Mouse (Mus musculus) limb, embryonic 12.5 days (tissue): ENCODE measurements around the gene Ctla2a. TPM values are rescaled to one million over a fixed set of nuclear protein-coding genes. Genes with fewer than 3 reads are reported as not detected.
"Not testable (repeated sequence)": the region's sequence is repeated elsewhere in the genome, so short reads cannot be mapped to it uniquely, and the experiment has no call there.

Experiments used
- ATAC-seq: fragments of 200-750 bp; cut with Nextera tagmentation; 2 replicates; pipeline ENCODE4 v1.8.0; 2017; ENCODE audit warnings: low read depth, moderate TSS enrichment; ENCODE audit not compliant: insufficient number of reproducible peaks, insufficient read depth, low FRiP score, low TSS enrichment
- H3K27ac ChIP-seq: fragments of 300-500 bp; sonication (generic); 2 replicates; pipeline ENCODE4 v1.5.1; 2016; ENCODE audit warnings: mild to moderate bottlenecking, moderate library complexity
- H3K27me3 ChIP-seq: fragments of 300-500 bp; sonication (generic); 2 replicates; pipeline ENCODE4 v1.6.1; 2016; ENCODE audit warnings: mild to moderate bottlenecking, moderate library complexity
- H3K36me3 ChIP-seq: fragments of 300-500 bp; sonication (generic); 2 replicates; pipeline ENCODE4 v1.6.1; 2016; ENCODE audit warnings: mild to moderate bottlenecking, moderate library complexity
- H3K4me1 ChIP-seq: fragments of 300-500 bp; sonication (generic); replicated peaks from 2 replicates; pipeline ENCODE4 v1.6.1; 2016
- H3K4me2 ChIP-seq: fragments of 300-500 bp; sonication (generic); 2 replicates; pipeline ENCODE4 v1.6.1; 2016; ENCODE audit warnings: mild to moderate bottlenecking, moderate library complexity
- H3K4me3 ChIP-seq: fragments of 300-500 bp; sonication (generic); replicated peaks from 2 replicates; pipeline ENCODE4 v1.5.1; 2016; ENCODE audit warnings: mild to moderate bottlenecking
- H3K9ac ChIP-seq: fragments of 300-500 bp; sonication (generic); replicated peaks from 2 replicates; pipeline ENCODE4 v1.6.1; 2016; ENCODE audit warnings: mild to moderate bottlenecking, moderate library complexity
- H3K9me3 ChIP-seq: fragments of 300-500 bp; sonication (generic); 2 replicates; pipeline ENCODE4 v1.6.1; 2016; ENCODE audit warnings: mild to moderate bottlenecking, moderate library complexity
- WGBS: fragments of 180-500 bp; shearing (Covaris S2); methylation state at CpG from one replicate; pipeline ENCODE4 v1.1.7; 2016; 5-methylcytosine and 5-hydroxymethylcytosine counted together
- polyA plus RNA-seq: library from polyadenylated mRNA; unstranded; fragments of >200 nt; fragmentation: Nextera tagmentation; extraction: Ambion mirVana; gene quantifications from 2 replicates; pipeline ENCODE4 v1.2.1, GENCODE M21; 2016

The Ctla2a gene
- polyA plus RNA-seq, result 15.8 and 19.0 TPM in 2 replicates

- H3K4me1 ChIP-seq, result no peaks in the 10 kb centered on the region
- WGBS, result 70% methylated on average over 5 of the region's 5 CpGs
- no peak for ATAC-seq
- no peaks in the 10 kb centered on the region for H3K36me3 ChIP-seq
- no peak within 1 kb of the TSS for H3K27ac ChIP-seq
- H3K27me3 ChIP-seq, result no peaks in the 10 kb centered on the region
- H3K9me3 ChIP-seq, result 0 out of 2 replicates have a peak, but pooled peaks cover 4% of the 10 kb centered on the region
- H3K4me3 ChIP-seq, result no peak within 1 kb of the TSS
- H3K9ac ChIP-seq, result no peak within 1 kb of the TSS
- no peak within 1 kb of the TSS for H3K4me2 ChIP-seq
These were observed at the start of gene Ctla2a, which contains the start of gene Gm49391 for GRCm38 (mm10) chr13:60936500-60936901. Gene Ctla2a (minus strand): TSS chr13:60936625. Gene Gm49391 (minus strand): TSS chr13:60936571.

DNA sequence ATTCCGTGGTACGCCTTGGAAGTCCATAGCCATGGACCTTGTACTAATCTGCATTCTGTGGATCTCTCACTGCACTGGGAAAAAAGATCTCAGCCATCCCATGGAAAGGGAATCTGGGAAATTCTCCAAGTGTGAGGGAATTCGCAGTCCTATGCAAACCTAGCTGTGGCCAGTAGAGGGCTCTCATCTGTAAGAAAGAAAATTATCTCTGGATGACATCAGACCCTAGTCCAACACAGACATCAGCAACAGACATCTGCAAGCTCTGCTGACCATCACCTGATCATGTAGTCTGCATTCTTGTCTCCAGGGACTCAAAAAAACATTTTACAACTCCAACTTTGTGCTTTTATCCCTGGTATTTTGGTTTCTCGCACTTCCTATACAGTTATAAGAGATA lies 35.9 kb upstream of the Ctla2a start:
- not testable (repeated sequence) for H3K27me3 ChIP-seq, H3K4me3 ChIP-seq, H3K9me3 ChIP-seq, H3K27ac ChIP-seq, H3K36me3 ChIP-seq, H3K4me2 ChIP-seq, H3K9ac ChIP-seq, ATAC-seq, H3K4me1 ChIP-seq
- WGBS, result 73% methylated on average over 4 of the region's 4 CpGs

DNA sequence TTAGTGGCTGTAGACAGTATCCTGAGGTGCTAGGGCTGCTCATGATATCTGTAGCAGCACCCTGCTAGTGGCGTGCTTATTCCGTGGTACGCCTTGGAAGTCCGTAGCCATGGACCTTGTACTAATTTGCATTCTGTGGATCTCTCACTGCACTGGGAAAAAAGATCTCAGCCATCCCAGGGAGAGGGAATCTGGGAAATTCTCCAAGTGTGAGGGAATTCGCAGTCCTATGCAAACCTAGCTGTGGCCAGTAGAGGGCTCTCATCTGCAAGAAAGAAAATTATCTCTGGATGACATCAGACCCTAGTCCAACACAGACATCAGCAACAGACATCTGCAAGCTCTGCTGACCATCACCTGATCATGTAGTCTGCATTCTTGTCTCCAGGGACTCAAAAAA lies 27.6 kb upstream of the Ctla2a start:
- peaks cover 24% of the 10 kb centered on the region; the same call in 1 of the 2 replicates for H3K9me3 ChIP-seq
- H3K27ac ChIP-seq, H3K4me2 ChIP-seq, H3K36me3 ChIP-seq, H3K4me3 ChIP-seq, H3K27me3 ChIP-seq, ATAC-seq, H3K9ac ChIP-seq, H3K4me1 ChIP-seq: not testable (repeated sequence)
- WGBS, result 39% methylated on average over 4 of the region's 5 CpGs

DNA sequence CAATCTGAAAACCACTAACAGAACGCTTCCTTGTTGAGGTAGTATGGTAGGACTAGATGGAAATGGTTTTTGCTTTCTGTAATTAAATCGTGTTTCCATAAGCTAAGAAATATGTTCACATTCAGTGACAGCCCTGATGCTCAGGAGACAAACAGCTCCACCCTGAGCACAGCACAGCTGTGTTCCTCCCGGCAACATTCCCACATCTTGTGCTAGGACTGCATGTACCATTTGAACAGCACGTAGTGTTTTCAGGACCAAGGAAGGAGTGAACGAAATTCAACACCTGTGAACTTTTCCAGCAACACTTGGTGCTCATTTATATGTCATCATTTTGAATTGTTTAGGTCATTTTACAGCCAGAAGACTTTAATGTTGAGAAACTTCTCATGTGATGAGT lies 25.3 kb upstream of the Ctla2a start:
- no peak overlapping the region for H3K4me2 ChIP-seq
- peaks cover 27% of the 10 kb centered on the region for H3K9me3 ChIP-seq
- no peak overlapping the region for H3K27ac ChIP-seq
- no peak for ATAC-seq
- no peak overlapping the region for H3K9ac ChIP-seq
- H3K4me1 ChIP-seq, result no peaks in the 10 kb centered on the region
- no peak overlapping the region for H3K4me3 ChIP-seq
- no peaks in the 10 kb centered on the region for H3K36me3 ChIP-seq
- no peaks in the 10 kb centered on the region for H3K27me3 ChIP-seq
- 67% methylated on average over 5 of the region's 5 CpGs for WGBS

DNA sequence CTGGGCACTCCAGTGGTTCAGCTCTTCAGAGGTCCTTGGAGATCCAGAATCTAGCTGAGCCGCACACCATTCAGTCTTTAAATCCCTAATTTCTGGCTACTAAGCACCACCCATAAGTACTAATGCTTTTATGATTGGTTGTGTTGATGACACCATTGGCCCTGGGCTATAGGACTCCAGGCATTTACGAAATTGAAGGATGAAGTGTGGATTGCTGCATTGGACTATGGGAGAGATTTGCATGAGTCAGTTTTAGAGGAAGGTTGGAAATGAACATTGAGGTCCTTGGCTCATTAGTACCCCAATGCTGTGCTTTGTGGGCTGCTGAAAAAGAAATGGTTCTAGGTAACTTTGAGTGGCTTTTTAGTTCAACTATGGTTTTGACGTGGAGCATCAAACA lies 5.5 kb upstream of the Ctla2a start, which contains the start of gene Tpbpa:
Gene Tpbpa (minus strand): TSS at position 101 of the 400 bp plus-strand sequence.
- not testable (repeated sequence) for H3K9ac ChIP-seq, ATAC-seq, H3K4me1 ChIP-seq, H3K27ac ChIP-seq, H3K4me3 ChIP-seq, H3K4me2 ChIP-seq, H3K36me3 ChIP-seq, H3K9me3 ChIP-seq, H3K27me3 ChIP-seq
- 79% methylated on average over 3 of the region's 3 CpGs for WGBS

GRCm38 (mm10) chr13:60935490-60935889 lies 935 bp downstream of the Ctla2a start, which contains the start of gene Gm49393:
Gene Gm49393 (minus strand): TSS chr13:60935590.
- not testable (repeated sequence) for H3K27me3 ChIP-seq, H3K36me3 ChIP-seq, H3K4me1 ChIP-seq, H3K4me2 ChIP-seq, H3K4me3 ChIP-seq, H3K9ac ChIP-seq, H3K9me3 ChIP-seq, ATAC-seq, H3K27ac ChIP-seq
- WGBS, result 71% methylated on average over 2 of the region's 2 CpGs

DNA sequence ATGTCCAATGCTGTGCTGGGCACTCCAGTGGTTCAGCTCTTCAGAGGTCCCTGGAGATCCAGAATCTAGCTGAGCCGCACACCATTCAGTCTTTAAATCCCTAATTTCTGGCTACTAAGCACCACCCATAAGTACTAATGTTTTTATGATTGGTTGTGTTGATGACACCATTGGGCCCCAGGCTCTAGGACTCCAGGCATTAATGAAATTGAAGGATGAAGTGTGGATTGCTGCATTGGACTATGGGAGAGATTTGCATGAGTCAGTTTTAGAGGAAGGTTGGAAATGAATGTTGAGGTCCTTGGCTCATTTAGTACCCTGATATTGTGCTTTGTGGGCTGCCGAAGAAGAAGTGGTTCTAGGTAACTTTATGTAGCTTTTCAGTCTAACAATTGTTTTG lies 31.6 kb downstream of the Ctla2a start, which contains the start of gene Tpbpb:
Gene Tpbpb (minus strand): TSS at position 101 of the 400 bp plus-strand sequence.
- not testable (repeated sequence) for H3K4me2 ChIP-seq, H3K4me3 ChIP-seq, H3K27ac ChIP-seq, H3K27me3 ChIP-seq, H3K9me3 ChIP-seq, H3K9ac ChIP-seq, ATAC-seq, H3K36me3 ChIP-seq, H3K4me1 ChIP-seq
- 87% methylated on average over 2 of the region's 2 CpGs for WGBS

- no peak within 1 kb of the TSS for H3K27ac ChIP-seq
- H3K9ac ChIP-seq, result no peak within 1 kb of the TSS
- H3K4me3 ChIP-seq, result no peak within 1 kb of the TSS
- no peaks in the 10 kb centered on the region for H3K27me3 ChIP-seq
- H3K9me3 ChIP-seq, result 0 out of 2 replicates have a peak, but pooled peaks cover 3% of the 10 kb centered on the region
- H3K36me3 ChIP-seq, result no peaks in the 10 kb centered on the region
- no peak within 1 kb of the TSS for H3K4me2 ChIP-seq
- 75% methylated on average over 3 of the region's 3 CpGs for WGBS
- no peak for ATAC-seq
- no peaks in the 10 kb centered on the region for H3K4me1 ChIP-seq
These were observed 39.1 kb downstream of the Ctla2a start, which contains the start of gene Ctla2b for GRCm38 (mm10) chr13:60897328-60897727. Gene Ctla2b (minus strand): TSS chr13:60897447.

GRCm38 (mm10) chr13:60896794-60897193 lies 39.6 kb downstream of the Ctla2a start, which contains the start of gene Gm49392:
Gene Gm49392 (minus strand): TSS chr13:60896894.
- H3K4me1 ChIP-seq, H3K27me3 ChIP-seq, H3K4me2 ChIP-seq, H3K9me3 ChIP-seq, H3K27ac ChIP-seq, H3K9ac ChIP-seq, ATAC-seq, H3K36me3 ChIP-seq, H3K4me3 ChIP-seq: not testable (repeated sequence)
- 80% methylated on average over 8 of the region's 8 CpGs for WGBS

DNA sequence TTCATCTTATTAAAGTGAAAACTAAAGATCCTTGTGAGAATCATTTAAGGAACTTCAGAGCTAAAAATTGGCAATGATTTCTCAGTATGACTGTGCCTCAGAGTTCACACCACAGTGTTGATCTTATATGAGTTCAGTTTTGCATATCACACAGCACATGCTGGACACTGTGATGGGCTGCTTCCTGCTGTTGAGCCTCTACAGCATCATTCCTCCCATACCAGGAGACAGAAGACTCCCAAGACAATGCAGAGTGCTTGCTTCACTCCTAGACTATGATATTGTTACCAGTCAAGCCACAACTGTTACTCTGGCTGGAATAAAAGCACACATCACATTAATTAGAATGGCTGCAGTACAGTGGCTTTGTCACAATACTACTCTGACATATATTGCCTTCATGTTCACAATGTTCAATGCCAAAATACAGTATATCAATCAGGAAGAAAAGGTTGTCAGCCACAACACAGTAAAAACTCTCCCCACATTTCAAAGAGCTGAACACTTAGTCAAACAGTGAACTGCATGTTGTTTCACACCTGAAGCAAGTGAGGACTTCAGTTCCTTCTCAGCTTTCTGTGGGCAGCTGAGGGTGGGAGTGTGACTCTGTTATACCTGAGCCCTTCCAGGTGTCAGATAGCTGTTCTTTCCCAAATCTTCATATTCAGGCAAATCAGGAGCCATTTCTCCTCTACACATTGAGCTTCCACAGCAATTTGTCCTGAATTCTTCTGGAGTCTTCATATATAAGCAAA lies 40.8 kb downstream of the Ctla2a start:
- Histone ChIP-seq H3K4me1 (no peaks in the 10 kb centered on the region), H3K4me3 (no peak overlapping the region), H3K27ac (no peak overlapping the region), H3K4me2 (no peak overlapping the region), H3K36me3 (no peaks in the 10 kb centered on the region), H3K27me3 (no peaks in the 10 kb centered on the region), H3K9ac (no peak overlapping the region), H3K9me3 (no peaks in the 10 kb centered on the region)
- ATAC-seq, result no peak

GRCm38 (mm10) chr13:60892301-60892700 lies 44.1 kb downstream of the Ctla2a start:
- Histone ChIP-seq H3K4me2 (no peak overlapping the region), H3K27ac (no peak overlapping the region), H3K27me3 (no peaks in the 10 kb centered on the region), H3K4me1 (no peaks in the 10 kb centered on the region), H3K4me3 (no peak overlapping the region), H3K36me3 (no peaks in the 10 kb centered on the region), H3K9ac (no peak overlapping the region), H3K9me3 (no peaks in the 10 kb centered on the region; the same call in 1 of the 2 replicates)
- WGBS, result 94% methylated on average over 1 of the region's 1 CpGs
- ATAC-seq, result no peak
